Mouse (Mus musculus) C2C12 (cell line): ENCODE results near the gene Wdr81.

ENCODE experiments used
- CEBPB ChIP-seq: IDR thresholded peaks from one replicate; pipeline ENCODE4 v1.6.1; 2011; ENCODE audit warnings: low read depth, mild to moderate bottlenecking, control low read depth, moderate library complexity
- CTCF ChIP-seq: IDR thresholded peaks from one replicate; pipeline ENCODE4 v1.5.1; 2011; ENCODE audit not compliant: control insufficient read depth, insufficient read depth, insufficient read length
- MAX ChIP-seq: IDR thresholded peaks from one replicate; pipeline ENCODE4 v1.6.1; 2011; ENCODE audit warnings: mild to moderate bottlenecking, control low read depth
- MYOD1 ChIP-seq: IDR thresholded peaks from one replicate; pipeline ENCODE4 v1.6.1; 2011; ENCODE audit warnings: low read depth; ENCODE audit not compliant: control insufficient read depth, insufficient read length
- USF1 ChIP-seq: IDR thresholded peaks from one replicate; pipeline ENCODE4 v1.6.1; 2011; ENCODE audit warnings: low read depth, mild to moderate bottlenecking, control low read depth, moderate library complexity

DNA sequence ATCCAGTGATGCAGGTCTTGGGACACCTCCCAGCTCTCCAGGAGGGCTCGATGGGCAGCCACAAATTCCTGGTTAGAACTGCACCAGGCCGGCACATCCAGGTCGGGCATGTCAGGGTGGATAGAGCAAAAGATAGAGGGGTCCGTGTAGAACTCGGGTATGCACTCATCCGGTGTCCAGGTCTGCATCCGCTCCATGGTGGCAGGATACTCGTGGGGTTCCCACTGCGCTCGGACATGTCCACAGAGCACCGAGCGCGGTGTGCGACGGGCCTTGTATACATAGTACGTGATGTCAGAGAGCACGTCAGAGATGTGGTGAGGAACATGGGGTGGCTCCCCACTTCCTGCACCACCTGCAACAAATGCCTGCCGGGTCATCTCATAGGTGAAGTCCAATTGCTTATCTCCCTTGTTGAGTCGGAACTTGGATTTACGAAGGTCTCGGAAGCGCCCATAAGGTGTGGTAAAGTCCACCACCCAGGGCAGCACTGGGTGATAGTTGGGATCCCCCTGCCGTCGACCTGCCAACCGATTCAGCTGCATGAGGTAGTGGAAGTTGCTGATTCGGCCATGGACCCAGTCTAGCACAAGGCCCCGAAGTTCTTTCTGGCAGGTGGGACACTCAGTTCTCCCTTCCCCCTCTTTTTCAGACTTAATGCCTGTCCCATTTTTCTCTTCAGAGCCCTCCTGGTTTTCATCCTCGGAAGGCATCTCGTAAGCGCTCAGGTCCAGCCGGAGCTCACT is 1.5 kb downstream of the Wdr81 start:
- TF ChIP-seq CEBPB (no peak), CTCF (no peak), MAX (no peak), MYOD1 (no peak), USF1 (no peak)
